Mouse (Mus musculus) lung, postnatal 0 days (tissue): ENCODE data around the gene Lrp1.

Experiments
- CTCF ChIP-seq: IDR thresholded peaks from 2 replicates; pipeline ENCODE4 v1.5.1; 2016; ENCODE audit warnings: antibody characterized with exemption, mild to moderate bottlenecking
- EP300 ChIP-seq: IDR thresholded peaks from 2 replicates; pipeline ENCODE4 v1.6.1; 2016; ENCODE audit warnings: antibody characterized with exemption, mild to moderate bottlenecking, control low read depth

- TF ChIP-seq CTCF (no peak), EP300 (no peak)
These were observed 89.4 kb downstream of the Lrp1 start for GRCm38 (mm10) chr10:127531548-127531947.
